Mouse (Mus musculus): Measurements from ENCODE around the gene Mogat1.

- no peak for TF ChIP-seq POLR2A (IDR thresholded peaks at IDR 0.05; ENCODE audit: borderline replicate concordance, low read depth, low read length)
- TF ChIP-seq CTCF (IDR thresholded peaks at IDR 0.05; ENCODE audit: low read depth, low read length), result no peak
Measured at GRCm38 (mm10) chr1:78566963-78567362, 56.2 kb downstream of the Mogat1 start.

All from bone marrow macrophage, adult 2 months (primary cell).